Mouse (Mus musculus) ZHBTc4 (cell line): ENCODE data around the gene Pfkp.

Source experiments
- DNase-seq: peaks from one replicate; pipeline ENCODE4 v3.0.0-alpha.2; 2011; ENCODE audit warnings: low read depth, low spot score

Pfkp gene

DNA sequence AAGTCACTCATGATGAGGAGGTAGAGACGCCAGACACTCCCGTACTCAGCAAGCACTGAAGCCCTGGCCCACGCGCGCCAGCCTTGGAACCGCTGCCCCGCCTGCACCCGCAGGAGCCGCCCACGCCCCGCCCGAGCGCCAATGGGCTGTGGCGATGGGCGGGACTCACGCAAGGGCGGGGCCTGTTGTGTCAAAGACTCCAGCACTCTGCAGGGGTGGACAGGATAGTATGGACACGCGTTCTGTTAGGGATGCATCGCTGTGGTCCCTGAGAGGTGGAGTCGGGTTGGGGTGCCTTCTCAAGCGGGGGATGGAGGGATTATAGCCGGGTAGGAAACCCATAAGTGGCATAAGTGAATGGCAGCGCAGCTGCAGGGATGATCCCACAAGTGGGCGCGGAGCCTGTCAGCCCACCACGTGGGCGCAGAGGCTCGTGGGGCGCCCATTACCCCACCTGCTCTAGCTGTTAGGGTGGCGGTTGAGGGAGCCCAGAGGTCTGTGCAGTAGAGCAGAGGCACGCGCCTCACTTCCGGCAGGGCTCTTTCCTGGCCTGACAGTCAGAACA, at the start of gene Pfkp:
TSS of gene Pfkp (minus strand) at position 109 of the 565 bp plus-strand sequence.
- DNase-seq = peak; percentile 95

DNA sequence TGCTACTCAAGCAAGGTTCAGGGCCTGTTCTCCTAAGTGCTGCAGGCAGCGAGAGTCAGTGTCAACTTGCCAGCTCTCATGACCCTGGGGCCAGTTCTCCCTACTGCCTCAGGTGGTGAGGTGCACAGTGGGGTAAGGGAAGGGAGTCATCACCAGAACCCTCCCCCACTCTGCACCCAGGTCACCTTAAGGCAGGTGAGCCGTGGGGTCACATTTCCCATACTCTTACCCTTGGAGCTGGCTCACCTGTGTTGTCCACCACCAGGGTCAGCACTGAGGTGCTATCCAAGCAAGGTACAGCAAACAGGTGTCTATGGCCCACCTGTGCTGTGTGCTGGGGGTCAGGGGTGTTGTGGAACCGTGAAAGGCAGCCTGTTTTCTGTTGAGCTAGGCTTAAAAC, 42.0 kb upstream of the Pfkp start:
- no peak for DNase-seq

DNA sequence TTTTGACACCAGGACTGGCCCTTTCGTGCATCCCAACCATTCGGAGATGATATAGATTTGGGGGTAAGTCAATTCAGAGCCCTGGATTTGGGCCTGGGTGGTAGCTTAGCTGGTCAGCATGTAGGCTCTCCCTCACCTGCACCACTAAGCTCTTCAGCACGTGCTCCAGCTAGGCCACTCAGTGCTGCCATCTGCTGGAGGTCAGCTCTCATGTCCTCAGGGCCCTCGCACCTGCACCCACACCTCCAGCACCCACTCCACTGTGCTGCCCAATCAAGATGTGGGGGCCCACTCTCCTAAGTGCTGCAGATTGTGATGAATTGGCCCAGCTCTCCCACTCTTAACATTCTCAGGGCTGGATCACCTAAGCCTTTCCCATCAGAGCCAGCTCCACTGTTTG, 41.4 kb upstream of the Pfkp start:
- peak; percentile 79 for DNase-seq

DNA sequence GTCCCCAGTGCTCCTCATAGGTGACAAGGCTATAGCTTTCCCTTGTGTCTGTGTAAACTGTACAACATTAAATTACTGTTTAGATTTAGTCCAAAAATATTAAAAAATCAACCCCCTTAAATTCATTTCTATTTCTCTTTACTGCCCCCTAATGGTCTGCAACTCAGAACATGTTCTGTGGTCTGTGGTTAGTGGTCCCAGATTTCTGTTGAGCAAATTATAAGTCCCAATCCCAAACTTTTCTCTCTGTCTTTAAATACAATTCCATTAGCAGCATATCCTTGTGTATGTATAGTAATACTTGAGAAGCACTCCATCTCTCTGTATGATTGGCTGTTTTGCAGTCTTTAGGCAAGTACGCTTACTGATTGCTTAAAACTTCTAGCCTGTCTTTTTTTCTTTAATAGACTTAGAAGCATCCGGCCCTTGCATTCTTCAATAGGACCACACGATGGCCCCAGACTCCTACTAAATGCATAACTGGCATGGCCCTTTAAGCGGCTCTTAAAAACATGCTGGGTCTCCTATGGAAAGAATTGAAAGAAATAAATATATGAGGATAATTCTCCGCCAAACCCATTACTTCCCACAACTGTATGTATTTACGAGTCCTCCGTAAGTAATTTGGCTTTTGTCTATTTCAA, 40.3 kb upstream of the Pfkp start:
- DNase-seq = peak; percentile 74

DNA sequence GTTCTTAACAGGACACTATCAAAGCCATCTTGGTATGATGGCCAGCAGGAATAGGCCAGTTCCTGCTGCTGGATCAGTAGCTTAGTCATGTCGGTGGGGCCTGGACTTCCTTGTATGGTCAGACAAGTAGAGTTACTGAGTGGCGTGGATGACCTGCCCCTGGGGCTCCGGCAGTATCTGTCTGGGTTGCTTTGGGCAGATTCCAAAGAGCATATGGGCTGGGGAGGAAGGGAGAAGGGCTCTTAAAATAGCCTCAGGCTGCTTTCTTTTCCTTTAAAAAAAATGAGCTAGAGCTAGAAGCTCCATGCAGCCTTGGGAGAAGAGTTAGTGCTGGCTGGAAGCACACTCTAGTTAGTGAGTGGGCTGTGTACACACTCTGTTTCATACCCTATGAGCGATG, 18.3 kb upstream of the Pfkp start:
- DNase-seq = no peak

DNA sequence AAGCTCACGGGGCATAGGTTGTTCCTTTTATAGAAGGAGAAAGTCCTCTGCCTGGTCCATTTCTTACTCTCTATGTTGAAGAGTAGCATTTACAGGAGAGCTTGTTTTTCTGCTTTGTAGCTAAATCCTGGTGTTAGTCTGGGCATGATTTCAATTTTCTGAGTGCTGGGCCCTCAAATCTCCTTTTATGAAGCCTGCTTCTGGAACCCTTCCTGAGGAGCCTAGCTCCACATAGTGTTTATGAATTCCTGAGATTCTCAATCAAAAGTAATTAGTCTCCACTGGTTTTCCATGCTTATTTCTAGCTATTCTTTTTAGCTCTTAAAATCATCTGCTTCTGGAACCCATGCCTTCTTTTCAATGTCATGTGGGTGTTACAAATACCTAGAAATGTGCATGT, 16.9 kb upstream of the Pfkp start:
- DNase-seq = no peak

DNA sequence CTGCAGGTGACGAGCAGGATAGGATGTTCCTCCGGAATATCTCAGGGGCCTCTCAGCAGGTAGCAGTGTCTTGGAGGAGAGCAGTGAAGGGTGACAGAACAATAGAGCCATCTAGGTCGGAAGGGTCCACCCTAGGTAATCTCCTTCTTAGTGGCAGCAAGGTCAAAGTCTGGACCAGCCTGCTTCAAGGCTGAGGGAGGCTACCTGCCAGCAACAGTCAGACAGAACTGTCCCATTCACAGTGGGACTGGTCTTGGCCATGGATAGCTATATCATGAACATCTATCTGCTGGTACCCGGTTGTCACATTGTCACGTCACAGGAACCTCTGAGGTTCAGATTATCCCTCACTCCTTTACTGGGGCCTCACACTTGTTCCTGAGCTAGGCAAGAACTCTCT, 15.6 kb upstream of the Pfkp start:
- peak; percentile 54 for DNase-seq

DNA sequence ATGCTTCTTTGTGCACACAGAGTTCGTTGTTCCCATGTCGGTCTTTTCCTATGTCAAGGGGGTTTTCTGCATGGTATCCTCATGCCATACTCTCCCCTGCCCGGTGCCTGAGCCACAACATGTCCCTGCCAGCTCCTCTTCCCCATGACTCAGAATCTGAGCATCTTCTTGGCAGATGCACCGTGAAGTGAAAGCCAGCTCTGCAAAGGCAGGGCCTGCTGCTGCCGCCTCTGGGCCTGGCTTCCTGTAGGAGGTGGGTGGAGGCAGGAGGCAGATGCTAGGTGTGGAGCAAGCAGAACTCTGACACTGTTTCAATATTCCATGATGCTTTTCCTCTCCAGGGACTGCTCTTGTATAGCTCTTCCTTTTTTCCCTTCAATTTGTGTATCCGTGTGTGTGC, 10.7 kb upstream of the Pfkp start:
- DNase-seq = peak; percentile 25

DNA sequence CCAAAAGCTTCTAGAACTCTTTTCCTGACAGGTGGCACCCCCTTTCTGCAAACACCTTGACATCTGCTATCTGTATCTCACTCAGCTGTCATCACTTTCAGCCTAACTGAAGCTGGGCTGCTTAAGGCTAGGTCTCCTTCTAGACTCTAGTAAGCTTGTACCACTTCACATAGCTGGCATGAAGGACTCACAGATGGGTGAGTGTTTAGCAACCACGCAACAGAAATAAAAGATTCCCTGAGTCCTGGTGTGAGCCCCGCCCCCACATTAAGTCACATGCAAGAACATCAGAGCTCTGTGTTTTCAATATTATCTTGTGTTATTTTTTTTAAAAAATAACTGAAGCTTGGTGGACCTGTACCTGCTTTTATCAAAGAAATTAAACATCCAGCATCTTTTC, 8.7 kb upstream of the Pfkp start:
- no peak for DNase-seq

DNA sequence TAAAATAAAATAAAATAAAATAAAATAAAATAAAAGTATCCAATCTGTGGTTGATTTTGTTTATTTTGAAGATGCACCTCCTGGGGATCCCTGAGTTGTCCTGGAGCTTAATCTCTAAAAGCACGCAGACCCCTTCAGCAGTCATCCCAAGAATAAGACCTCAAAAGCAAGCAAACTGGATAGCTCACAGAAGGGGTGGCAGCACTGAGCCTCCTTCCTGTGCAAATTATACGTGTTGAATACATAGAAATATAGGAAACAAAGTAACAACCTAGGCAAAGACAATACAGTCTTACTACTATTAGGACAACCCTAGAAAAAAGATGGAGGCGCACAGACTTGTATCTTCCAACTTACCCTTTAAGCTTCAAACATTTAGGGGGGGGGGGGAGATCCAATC, 965 bp upstream of the Pfkp start:
- DNase-seq = no peak

DNA sequence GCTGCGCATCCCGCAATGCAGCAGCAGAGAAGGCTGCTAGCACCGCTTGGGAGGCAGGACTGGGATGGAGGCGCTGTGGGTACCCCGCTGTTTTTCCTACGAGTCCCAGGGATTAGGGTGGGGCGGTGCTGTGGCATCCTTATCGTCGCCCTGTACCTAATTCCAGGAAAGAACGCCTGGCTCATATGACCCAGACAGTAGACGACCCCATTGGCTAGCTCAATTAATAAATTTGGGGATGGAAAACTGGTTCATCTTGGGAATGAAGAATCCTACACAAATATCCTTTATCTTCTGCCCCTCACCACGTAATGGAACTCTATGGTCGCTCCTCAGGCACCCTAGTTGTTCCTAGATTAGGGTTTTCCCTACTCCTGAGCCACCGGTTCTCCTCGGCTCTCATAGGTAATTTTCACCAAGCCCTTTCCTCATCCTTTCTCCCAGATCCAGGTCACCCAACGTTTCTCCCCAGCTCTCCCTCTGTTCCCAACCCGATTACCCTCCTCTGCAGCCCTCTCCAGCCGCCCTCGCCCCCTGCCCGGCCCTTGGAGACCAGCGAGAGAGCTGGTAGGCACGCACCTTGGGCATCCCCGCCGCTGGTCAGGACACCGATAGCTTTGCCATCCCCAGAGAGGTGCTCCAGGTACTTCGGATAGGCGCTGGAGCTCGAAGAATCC, 447 bp downstream of the Pfkp start:
- peak; percentile 39 for DNase-seq

DNA sequence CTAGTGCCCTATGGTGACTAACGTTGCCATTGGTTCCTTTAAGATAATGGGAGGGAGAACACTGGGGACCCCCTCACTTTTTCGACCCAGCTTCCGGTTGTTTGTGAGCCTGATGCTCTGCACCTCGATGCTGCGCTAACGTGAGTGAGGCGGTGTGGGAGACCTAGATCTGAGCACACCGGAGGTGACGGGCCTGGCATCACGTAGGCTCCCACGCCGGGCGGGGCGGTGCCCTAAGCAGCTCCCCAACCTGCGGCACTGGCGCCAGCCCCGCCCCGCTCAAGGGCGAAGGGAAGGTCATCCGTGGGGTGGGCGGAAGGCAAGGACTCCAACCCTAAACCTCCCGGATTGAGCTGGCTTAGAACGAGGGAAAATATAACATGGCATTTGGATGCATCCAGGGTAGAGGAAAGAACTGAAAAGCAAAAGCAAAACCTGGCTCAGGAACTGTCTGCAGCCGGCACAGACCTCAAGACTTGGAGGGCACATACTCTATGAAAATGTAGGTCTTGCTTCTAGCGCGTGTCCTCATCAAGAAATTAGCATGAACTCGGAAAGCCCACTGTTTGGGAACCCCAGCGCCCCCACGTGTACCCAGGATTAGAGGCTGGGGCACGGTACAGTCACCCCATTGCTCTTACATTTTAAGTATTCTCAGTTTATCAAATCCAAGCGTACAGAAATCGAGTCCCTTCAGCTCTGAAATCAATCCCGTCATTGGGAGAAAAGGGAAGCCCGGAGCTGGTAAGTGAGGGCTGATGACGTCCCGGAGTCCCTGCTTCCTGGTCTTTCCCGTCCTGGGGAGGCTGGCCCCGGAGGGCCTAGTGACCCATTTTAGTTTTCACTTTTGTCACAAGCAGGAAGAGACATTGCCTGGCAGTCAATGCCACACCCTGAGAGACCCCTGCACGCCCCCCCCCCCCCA, 1.2 kb downstream of the Pfkp start:
- DNase-seq = peak; percentile 81

DNA sequence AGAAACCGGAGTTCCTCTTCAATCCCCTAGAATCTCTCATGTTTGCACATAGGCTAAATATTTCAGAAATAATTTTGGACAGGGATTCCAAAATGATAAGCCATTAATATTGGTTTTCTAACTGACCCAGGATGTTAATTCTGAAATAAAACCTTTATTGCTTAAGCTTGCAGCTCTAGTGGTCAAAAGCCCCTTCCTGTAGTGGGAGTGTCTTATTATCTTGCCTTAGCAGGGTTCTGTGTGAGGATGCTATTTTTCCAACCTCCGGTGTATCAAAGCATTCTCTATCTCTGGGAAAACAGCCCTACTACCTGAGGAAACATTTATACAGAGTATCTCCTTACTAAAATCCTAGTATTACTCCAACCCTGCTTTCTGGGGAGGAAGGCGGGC, 1.9 kb downstream of the Pfkp start:
- no peak for DNase-seq

DNA sequence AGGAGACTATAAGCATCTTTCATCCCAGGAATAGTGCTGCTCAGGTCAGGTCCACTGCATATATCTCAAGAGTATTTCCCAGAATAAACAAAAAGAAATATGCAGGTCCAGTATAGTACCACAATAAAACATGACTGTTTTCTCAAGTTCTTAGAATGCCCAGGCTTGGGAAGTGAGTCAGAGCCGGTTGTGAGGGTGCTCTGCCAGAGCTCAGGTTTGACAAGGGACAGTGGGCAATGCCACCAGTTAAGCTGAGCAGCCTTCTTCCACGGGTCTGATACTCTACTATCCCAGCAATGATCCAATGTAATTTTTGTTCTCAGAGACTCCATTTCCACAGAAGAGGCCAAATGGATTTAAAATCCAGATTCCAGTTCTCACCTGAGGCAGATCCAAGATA, 2.3 kb downstream of the Pfkp start:
- DNase-seq = no peak

DNA sequence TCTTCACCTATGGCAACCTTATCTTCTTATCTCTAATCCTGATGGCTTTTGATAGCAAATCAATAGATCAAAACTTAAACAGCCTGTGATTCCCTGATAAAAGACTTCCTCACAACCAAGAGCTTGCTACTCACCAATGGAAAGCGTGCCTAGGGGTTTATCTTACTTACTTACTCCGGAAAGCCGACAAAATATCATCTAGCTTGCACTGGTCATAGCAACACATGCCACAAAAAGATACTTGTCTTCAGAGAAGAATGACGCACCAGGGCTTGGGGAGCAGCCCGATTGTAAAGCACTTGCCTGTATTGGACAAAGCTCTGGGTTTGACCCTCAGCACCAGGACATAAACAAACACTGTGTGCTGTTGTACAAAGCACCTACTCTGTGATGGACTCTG, 4.6 kb downstream of the Pfkp start:
- no peak for DNase-seq

DNA sequence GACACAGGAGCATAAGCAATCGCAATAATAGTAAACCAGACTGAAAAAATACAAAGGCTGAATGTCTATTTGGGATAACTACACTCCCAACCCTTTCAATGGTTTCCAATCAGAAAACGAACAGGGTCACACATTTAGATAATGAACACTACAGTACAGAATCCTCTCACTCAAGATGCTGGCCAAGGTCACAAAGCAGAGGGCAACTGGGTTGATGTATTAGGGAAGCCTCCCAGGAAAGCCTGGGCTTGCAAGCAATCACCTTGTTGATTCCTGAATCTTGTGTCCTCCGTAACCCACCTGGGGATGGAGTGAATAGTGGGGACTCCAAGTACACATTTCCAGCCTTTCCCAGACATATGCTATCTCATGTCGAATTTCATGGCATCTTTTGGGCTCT, 5.6 kb downstream of the Pfkp start:
- peak; percentile 50 for DNase-seq

DNA sequence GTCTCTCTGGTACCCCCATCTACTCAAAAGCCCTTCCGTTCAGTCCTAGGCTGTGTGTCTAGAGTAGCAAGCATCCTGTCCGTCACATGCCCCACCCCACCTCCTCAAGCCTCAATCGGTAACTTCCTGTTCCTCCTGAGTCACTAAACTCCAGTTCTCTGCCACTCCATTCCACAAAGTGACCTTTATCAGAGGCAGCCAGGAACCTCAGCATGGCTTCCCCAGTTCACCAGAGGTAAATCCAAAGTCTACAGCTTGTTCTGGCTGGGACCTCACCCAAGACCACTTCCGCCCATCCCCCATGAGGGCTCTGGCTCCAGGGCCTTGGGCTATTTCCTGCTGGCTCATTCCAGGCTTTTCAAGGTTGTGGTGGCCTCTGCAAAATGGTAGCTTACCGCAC, 6.1 kb downstream of the Pfkp start:
- peak; percentile 94 for DNase-seq

DNA sequence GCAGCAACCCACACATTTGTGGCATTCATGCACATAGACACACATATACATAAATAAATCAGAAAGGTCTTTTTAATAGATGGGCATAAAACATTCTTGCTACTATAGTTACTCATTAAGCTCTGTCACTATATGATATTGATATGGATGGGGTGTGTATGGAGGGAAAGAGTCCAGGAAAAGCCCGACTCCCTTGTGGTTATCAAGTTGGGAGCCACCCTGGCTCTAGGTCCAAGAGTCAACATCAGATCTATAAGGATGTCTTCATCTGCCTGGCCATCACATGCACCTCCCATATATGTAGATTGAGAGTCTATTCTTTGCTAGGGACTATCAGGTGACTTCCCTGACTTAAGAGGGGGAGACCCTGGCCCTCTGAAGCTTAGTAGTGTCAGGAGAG, 7.1 kb downstream of the Pfkp start:
- no peak for DNase-seq

DNA sequence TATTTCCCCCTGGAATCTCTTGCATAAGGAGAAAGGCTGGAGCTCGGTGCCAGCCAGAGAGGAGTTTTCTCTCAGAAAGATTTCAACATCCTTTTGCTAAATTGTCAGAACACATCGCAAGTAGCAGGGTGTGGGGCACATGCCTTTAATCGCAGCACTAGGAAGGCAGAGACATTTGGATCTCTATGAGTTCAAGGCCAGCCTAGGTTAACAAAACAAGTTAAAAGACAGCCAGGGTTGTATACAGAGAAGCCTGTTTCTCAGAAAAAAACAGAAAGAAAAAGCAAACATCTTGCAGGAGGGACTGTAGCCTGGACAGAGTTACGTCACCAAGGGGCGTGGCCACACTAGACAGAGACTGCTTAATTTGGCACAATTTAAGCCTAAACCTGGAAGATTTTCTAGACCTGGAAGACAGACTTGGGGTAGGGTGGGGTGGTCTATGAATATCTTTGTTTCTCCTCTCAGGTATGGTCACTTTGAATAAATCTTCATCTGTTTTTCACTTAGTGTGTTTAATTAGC, 9.0 kb downstream of the Pfkp start:
- peak; percentile 37 for DNase-seq

DNA sequence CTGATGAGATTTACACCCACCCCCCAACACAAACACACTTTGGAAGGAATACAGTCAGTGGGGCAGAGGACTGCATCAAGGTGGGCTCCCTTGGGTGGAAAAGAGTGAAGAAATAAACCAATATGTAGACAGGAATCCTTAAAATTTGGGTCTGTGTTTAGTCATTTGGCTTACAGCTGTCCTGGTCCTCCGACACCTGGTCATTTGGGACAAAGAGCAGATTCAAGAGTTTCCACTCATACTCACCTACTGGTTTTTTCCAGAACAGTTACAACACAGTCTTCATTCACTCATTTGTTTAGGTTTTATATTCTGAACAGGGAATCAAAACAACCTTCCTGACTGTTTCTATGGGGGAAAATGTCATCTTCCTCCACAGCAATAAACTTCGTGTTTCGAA, 9.6 kb downstream of the Pfkp start:
- no peak for DNase-seq

DNA sequence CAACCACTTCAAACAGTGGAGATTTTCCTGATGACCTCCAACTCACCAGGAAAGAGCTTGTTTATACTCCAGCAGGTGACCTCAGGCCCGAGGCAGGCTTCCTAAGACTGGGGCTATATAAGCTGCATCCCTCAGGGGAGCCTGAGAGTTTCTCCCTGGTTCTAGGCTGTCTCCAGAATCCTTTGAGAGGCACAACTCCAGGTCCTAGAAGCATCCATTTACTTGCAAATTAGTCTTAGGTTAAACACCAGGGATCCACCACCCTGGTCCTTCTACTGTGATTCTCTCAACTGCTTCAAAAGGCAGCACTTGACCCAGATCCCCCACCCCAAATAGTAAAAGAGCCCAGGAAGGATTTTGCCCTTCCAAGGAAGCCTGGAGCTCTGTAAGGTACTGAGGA, 10.2 kb downstream of the Pfkp start:
- peak; percentile 51 for DNase-seq

DNA sequence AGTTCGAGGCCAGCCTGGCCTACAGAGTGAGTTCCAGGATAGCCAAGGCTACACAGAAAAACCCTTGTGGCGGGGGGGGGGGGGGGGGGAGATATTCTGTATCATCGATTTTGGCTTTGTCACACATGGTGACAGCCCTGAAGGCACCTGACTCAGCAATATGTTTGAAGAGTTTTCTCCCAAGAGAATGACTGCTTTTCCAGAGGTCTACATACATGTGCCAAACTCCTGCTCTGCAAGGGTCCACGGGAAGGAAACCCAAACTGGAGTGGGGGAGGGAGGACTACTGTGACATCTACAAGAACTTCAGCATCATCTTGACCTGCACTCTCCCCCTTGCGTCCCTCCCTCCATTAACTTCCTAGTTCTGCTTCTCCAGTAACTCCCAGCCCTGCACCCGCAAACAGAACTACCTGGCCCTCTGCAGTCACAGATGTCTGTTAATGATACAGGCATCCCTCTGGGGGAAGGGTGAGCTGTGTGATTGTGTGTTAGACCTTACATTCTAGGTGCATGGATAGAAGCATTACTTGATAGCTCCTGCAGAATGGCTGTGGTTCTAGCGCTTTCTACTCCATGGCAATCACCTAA, 10.9 kb downstream of the Pfkp start:
- DNase-seq = no peak
